ENCODE assay signal across 8 mouse cellular contexts in the genomic region with DNA sequence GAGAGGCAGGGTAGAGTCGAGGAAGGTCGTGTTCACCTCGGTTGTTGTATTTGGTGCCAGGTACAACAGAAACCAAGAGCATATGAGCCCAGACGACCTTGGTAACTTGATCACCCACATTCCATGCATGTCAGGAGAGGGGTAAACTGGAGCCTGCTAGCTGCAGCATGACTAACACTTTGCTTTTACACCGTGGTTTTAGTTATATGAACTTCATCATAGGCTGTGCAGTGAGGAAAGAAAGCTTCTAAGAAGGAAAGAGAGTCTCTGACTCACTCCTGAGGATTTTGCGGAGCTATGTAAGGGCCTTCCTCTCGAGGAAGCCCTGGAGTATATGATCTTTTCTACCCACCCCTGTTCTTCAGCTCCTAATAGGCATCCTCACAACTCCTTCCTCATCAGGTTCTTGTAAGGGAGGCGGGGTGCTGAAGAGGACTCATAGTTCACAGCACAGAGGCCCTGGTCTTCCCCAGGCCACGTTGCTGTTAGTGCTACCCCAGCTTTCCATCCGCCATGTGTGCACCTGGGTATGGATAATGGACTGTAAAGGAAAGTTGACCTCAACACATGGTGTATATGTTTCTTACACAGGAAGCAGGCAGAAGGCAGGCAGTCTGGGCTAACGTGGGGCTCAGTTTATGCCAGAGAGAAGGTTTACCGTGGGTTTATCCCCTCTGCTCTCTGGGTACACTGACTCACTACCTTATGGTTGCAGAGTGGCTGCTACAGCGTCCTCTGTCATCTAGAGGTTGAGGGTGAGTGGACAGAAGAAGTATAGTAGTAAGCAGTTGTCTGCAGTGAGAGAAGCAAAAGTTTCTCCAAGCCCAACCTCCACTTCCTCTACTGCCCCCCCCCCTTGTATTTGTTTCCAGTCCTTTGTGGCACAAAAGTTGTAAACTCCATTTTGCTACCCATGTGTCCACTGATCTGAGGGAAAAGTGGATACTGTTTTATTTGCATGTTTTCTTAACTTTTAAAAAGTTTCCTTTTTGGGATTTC.
DNase-seq lines count a peak whose midpoint lies in the region; ATAC-seq lines count a peak whose summit lies in the region.

No protein-coding gene starts in this region.

- ATAC-seq in common myeloid progenitor, adult 5-6 weeks (replicated peaks; ENCODE audit: low read depth, poor library complexity, severe bottlenecking): peak; percentile 46

- intact Hi-C loops in heart, postnatal 25 days (cut with DNase I): loop anchor here (2.0 to 5.0 kb wide), 2 partner anchors 15 to 145 kb away; no protein-coding TSS in a partner anchor

- peak; percentile 44 to 56 for DNase-seq in heart, adult 18-20 months
- no peak for DNase-seq in heart, postnatal 25 days (ENCODE audit: low spot score)
- DNase-seq in induced T-regulatory cell, adult 2 months (ENCODE audit: low read depth): peak; percentile 48
- peak; percentile 30 for DNase-seq in lung, postnatal 25 days (ENCODE audit: low spot score)
- DNase-seq in frontal cortex, postnatal 10 days (ENCODE audit: low spot score in 2 of 2): no peak
- no peak for DNase-seq in adrenal gland, postnatal 25 days
- DNase-seq in spleen, postnatal 36 days (ENCODE audit: low spot score in 2 of 2): no peak

Comparison
In these comparisons a context has a peak if more than half of its experiments do, and no peak if none do; other contexts are left out.
1. DNase-seq: peak in heart, adult 18-20 months (2 of 2), induced T-regulatory cell, adult 2 months (single experiment) and lung, postnatal 25 days (single experiment); none in heart, postnatal 25 days (single experiment), frontal cortex, postnatal 10 days (0 of 2), adrenal gland, postnatal 25 days (single experiment) and spleen, postnatal 36 days (0 of 2).